Mouse (Mus musculus): ENCODE measurements around the gene Angpt4.

Gene Angpt4

GRCm38 (mm10) chr2:151916061-151916831 is 5.2 kb downstream of the Angpt4 start:
- peak; percentile 59 for DNase-seq

- peak; percentile 67 for DNase-seq
Measured at GRCm38 (mm10) chr2:151919140-151919539, 8.1 kb downstream of the Angpt4 start.

DNA sequence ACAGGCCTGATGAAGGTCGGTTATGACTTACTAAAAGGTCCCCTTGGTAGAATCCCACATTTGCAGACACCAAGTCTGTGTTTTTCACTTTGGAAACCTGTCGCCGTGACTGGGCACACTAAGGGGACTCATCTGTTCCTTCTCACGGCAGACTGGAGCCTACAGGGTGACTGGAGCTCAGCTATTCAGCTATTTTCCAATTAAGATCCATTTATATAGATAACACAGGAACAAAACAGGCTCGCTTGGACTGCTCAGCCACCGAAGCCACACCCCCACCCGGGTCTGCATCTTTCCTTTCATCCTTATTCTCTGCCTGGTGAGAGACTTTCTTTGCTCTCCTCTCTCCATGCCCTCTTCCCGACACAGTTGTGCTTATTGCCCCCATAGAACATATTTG is 10.1 kb downstream of the Angpt4 start:
- DNase-seq, result no peak

DNA sequence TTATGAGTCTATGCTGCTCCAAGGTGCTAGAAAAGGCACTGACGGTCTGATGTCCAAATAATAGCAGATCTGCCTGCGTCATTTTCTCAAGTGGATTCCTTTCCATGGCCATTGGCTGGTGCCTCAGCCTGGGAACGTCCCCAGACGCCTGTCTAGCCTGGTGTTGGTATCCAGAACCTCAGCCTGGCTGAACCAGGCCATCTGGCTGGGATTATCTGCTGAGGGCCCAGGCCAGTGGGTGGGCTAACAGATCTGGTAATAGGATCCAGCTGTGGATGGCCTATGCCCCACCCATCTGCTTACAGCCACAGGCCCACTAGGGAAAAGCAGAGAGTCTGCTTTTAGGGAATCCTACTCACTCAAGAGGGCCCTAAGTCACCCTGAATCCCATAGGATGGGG is 10.6 kb downstream of the Angpt4 start:
- no peak for DNase-seq

DNA sequence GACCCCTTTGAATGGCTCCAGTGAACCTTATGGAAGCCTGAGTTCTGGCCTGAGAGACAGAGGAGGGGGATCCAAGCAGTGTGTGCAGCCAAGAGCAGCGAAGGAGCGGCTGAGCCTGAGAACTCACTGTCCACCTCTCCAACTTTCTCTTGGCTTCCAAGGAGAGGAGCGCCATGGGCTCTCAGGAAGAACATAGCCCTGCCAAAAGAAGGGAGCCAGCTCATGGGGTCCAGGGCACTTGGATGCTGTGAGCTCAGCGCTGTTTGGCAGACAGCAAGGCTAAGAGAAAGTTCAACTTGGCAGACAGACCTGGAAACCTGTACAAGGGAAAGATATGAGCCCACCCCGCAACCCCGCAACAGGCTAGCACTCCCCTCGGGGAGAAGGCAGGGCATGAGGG is 13.3 kb downstream of the Angpt4 start:
- DNase-seq, result no peak

DNA sequence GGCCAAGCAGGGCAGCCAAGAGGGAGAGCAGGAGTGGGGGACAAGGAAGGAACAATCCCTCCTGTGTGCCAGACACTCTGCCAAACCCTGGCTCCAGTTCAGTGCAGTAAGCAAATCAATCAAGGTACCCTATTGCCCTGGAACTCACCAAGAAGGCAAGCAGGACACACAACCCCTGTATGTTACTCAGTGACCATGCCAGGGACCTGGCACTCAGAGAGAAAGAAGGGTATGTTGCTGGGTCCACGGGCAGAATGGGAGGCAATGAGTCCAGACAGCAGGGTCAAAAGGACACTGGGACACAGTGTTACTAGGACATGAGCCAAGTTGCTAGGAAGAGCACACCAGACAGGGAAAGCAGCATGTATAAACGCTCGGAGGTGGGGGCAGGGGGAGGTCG is 14.7 kb downstream of the Angpt4 start:
- peak; percentile 73 for DNase-seq

GRCm38 (mm10) chr2:151927103-151927502 is 16.1 kb downstream of the Angpt4 start:
- DNase-seq, result no peak

DNA sequence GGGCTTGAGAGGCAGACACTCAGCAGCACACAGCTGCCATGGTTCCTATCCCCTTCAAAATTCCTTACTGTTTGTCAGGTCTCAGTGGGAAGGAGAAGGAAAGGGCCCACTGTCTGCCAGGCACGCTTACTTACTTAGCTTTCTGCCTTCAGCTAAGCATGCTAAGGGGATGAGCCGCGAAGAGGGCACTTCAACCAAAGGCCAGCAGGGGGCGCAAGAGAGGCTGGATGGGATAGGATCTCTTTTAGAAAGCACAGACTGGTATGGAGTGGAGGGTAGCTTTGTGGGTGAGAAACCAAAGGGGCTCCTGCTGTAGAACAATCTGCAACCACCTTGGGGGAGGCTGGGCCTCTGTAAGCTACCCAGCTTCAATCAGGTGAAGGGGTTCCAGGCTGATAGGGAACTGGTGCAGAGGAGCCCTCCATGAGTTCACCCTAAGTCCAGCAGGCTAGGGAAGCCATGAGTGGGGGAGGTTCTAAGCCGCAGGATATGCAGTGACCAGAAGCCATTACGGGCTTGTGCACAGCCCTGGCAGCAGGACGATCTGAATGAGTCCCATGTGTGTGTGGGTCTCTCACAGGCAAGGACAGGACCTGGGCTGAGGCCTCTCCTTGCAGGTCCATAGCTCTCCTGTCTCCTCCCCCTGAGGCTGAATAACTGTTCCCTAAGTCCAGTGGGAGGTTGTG is 19.5 kb downstream of the Angpt4 start:
- peak; percentile 73 for DNase-seq

GRCm38 (mm10) chr2:151937893-151938292 is 26.9 kb downstream of the Angpt4 start:
- DNase-seq, result no peak

DNA sequence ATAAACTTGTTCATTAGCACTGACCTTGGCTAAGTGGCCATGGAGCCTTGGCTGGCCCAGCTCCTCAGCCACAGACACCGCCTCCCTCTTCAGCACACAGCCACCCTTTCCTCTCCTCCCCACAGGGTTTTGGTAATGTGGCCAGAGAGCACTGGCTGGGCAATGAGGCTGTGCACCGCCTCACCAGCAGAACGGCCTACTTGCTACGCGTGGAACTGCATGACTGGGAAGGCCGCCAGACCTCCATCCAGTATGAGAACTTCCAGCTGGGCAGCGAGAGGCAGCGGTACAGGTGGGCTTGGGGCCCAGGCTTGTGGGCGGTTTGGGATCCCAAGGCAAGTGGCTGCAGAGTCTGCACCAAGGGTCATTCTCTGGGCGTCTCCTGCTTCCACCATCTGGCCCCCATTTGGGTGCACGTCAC is 27.8 kb downstream of the Angpt4 start:
- DNase-seq, result no peak

DNA sequence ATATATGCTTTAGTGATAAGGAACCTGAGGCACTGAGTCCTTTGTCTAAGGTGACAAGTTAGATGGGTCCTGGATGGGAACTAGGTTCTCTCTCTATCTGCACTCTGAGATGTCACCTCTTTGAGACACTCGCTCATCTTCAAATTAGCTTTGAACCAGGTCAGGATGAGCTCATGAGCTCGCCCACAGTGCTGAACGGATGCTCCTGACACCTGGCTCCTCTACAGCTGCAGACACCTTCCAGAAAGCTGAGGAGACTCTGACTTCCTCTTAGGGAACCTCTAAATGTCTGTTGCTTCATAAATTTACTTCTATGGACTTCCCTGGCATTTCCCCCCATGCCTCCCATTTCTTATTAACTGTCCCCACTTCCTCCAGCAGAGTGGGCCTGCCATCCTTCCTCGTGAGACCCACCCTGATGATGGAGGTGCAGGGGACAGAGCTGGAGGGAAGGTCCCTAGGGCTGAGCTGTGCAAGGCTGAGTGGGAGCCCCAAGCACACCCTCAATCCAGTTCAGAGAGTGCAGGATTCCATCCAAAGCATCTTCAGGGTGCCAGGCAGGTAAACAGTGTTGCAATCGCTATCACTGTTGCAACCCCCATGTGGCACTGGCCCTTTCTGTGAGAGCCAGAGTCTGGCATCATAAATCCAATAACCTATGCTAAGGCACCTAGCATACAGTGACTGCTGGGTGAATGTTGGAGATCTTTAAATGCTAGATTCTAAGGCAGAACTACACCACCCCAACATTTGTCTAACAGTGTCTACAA is 28.8 kb downstream of the Angpt4 start:
- no peak for DNase-seq

DNA sequence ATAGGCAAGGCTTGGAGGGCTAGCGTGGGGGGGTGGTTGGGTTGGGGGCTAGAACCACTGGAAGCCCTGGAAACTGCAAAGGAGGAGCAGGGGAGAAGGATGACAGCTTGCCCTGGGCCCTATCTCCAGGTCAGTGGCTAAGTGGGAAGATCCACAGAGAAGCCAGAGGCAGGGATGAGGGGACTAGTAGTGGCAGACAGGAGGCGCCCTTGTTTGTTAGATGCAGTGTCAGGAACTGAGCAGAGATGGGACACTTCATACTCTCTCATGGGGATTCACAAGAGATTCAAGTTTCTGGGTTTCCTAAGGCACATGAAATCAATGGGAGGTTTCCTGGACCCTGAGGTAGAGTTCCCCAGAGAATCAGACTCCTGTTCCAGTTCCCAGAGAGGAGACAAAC is 30.3 kb downstream of the Angpt4 start:
- peak; percentile 38 for DNase-seq

- DNase-seq, result no peak
Measured at GRCm38 (mm10) chr2:151944106-151944505, 33.1 kb downstream of the Angpt4 start.

DNA sequence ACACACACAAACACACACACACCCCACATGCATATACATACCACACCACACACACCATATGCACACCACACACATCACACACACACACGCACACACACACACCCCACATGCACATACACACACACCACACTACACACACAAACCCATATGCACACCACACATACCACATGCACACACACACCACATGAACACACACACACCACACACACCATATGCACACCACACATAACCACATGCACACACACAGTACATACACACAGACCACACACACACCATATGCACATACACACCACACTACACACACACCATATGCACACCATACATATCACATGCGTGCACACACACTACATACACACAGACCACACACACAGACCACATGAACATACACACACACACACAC is 36.6 kb downstream of the Angpt4 start:
- no peak for DNase-seq

- no peak for DNase-seq
Measured at GRCm38 (mm10) chr2:151948311-151948710, 37.3 kb downstream of the Angpt4 start.

DNA sequence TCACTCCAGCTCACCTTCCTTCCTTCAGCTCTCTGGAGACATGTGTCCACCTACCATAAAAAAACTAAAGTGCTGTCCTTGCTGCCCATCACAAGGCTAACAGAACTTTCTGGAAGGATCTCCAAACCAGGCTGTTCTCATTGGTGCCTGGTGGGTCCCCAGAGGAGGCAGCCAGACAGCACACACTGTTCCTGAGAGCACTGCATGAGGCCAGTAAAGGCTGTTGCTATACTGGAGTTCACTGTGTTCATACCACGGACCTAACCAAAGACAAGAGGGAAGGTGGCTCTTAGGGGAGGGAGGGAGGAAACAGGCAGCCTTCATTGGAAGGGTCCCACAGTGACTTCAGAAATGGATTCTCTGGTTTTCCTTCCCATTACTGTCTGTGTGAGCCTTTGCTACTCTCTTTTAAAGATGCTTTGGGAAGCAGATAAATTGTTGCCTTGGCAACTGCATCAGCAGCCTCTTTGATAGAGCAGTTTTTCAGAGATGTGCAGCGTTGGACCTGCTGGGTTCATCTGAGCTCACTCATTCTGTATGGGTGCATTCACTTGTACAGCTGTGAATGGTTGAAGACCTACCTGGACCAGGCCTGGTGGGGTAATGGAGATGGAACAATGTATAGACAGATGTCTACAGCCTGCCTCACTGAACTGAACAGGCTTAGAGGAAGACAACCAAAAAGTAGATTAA is 38.2 kb downstream of the Angpt4 start:
- DNase-seq, result no peak

DNA sequence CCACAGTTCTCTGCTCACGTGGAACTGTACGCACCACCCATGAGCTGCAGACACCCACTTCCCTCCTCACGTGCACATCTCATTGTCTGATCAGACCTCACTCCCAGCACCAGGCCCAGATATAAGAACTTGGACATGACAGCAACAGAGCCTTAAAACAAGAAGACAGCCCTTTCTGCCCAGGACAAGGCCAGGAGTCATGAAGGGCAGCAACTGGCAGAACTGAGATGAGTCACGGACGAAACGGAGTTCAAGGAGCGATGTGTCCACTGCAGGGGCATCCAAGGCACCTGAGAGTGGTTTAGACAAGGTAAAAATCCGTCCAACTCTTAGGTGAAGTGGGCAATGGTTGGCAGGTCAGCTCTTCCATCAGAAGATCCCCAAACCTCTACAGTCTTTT is 42.7 kb downstream of the Angpt4 start:
- no peak for DNase-seq

GRCm38 (mm10) chr2:151956500-151957137 is 45.6 kb downstream of the Angpt4 start:
- DNase-seq, result no peak

GRCm38 (mm10) chr2:151959274-151959673 is 48.3 kb downstream of the Angpt4 start:
- DNase-seq, result no peak

- no peak for DNase-seq
Measured at GRCm38 (mm10) chr2:151961284-151962196, 50.5 kb downstream of the Angpt4 start.

DNA sequence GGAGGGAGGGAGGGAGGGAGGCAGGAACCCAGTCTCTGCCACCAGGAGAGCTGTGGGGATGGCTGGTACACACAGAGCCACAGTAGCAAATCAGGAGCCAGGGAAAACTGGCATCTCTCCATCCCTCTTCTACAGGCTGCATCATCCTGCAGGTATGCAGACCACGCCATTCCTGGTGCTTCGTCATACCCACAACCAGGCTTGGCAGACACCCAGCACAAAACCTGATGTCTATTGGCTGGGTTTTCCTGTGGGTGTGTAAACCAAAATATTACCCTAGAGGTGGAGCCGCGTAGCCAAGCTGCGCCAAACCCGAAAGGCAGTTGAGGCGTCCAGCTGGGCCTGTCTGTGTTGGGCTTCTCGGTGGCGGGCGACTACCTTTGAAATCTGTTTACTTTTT is 51.5 kb downstream of the Angpt4 start:
- peak; percentile 86 for DNase-seq

GRCm38 (mm10) chr2:151963319-151963718 is 52.3 kb downstream of the Angpt4 start:
- no peak for DNase-seq
